Mouse (Mus musculus): ENCODE measurements around the gene Gm20388.

DNA sequence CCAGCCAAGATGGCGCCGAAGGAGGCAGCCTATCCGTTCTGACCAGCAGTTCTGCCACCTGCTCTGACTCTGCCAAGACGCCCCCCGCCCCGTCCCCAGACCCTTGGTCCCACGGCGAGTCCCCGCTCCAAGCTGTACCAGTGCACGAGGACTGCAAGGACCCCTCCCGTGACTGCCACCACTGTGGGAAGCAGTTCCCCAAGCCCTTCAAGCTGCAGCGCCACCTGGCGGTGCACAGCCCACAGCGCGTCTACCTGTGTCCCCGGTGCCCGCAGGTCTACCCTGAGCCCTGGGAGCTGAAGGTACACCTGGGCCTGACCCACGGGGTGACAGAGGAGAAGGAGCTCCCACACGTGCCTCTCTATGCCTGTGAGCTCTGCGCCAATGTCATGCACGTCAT, 2358.8 kb downstream of the Gm20388 start:
- TF ChIP-seq CTCF (IDR thresholded peaks at IDR 0.05; ENCODE audit: low read depth, low read length) (peak; percentile 89), GATA2 (IDR thresholded peaks at IDR 0.05; ENCODE audit: borderline replicate concordance, low read depth, low read length) (no peak), GATA1 (IDR thresholded peaks at IDR 0.05; ENCODE audit: borderline replicate concordance, low read length) (no peak), TAL1 (conservative IDR thresholded peaks at IDR 0.05; ENCODE audit: low read depth, low read length) (no peak)

All from G1E (cell line).